Mouse (Mus musculus) stomach, postnatal 0 days (tissue): ENCODE results near the gene Olfr1322. TPM values are rescaled to one million over a fixed set of nuclear protein-coding genes. Genes with fewer than 3 reads are reported as not detected.

Source experiments
- ATAC-seq: fragments of 200-750 bp; cut with Nextera tagmentation; 2 replicates; pipeline ENCODE4 v1.8.0; 2017; ENCODE audit not compliant: low FRiP score, low TSS enrichment
- DNase-seq: peaks from one replicate; pipeline ENCODE4 v3.0.0-alpha.2; 2016; ENCODE audit warnings: low spot score
- H3K27ac ChIP-seq: fragments of 300-500 bp; sonication (generic); replicated peaks from 2 replicates; pipeline ENCODE4 v1.5.1; 2014; ENCODE audit warnings: mild to moderate bottlenecking, control low read depth
- H3K27me3 ChIP-seq: fragments of 300-500 bp; sonication (generic); 2 replicates; pipeline ENCODE4 v1.6.1; 2014; ENCODE audit warnings: low read length; ENCODE audit not compliant: control insufficient read depth, insufficient read depth
- H3K36me3 ChIP-seq: fragments of 300-500 bp; sonication (generic); 2 replicates; pipeline ENCODE4 v1.6.1; 2014; ENCODE audit warnings: low read length, mixed read lengths; ENCODE audit not compliant: control insufficient read depth, insufficient read depth
- H3K4me1 ChIP-seq: fragments of 300-500 bp; sonication (generic); replicated peaks from 2 replicates; pipeline ENCODE4 v1.6.1; 2014; ENCODE audit warnings: antibody characterized with exemption; ENCODE audit not compliant: control insufficient read depth, insufficient read depth
- H3K4me2 ChIP-seq: fragments of 300-500 bp; sonication (generic); replicated peaks from 2 replicates; pipeline ENCODE4 v1.6.1; 2014; ENCODE audit warnings: low read depth, mild to moderate bottlenecking, control low read depth, moderate library complexity
- H3K4me3 ChIP-seq: fragments of 300-500 bp; sonication (generic); 2 replicates; pipeline ENCODE4 v1.5.1; 2014; ENCODE audit warnings: low read depth, low read length, control low read depth
- H3K9ac ChIP-seq: fragments of 300-500 bp; sonication (generic); 2 replicates; pipeline ENCODE4 v1.6.1; 2014; ENCODE audit warnings: mild to moderate bottlenecking, low read length, control low read depth, mixed read lengths
- H3K9me3 ChIP-seq: fragments of 300-500 bp; sonication (generic); 2 replicates; pipeline ENCODE4 v1.6.1; 2016; ENCODE audit warnings: low read length; ENCODE audit not compliant: control insufficient read depth
- CTCF ChIP-seq: IDR thresholded peaks from 2 replicates; pipeline ENCODE4 v1.5.1; 2016; ENCODE audit warnings: antibody characterized with exemption, low read depth, mild to moderate bottlenecking, moderate library complexity
- EP300 ChIP-seq: optimal IDR thresholded peaks from 2 replicates; pipeline ENCODE3; 2016; ENCODE audit warnings: antibody characterized with exemption
- WGBS: fragments of 180-500 bp; shearing (Covaris S2); extraction: QIAGEN DNeasy Blood & Tissue Kit; methylation state at CpG from one replicate; pipeline ENCODE4 v1.1.7; 2014; 5-methylcytosine and 5-hydroxymethylcytosine counted together
- polyA plus RNA-seq: library from polyadenylated mRNA; unstranded; fragments of >200 nt; fragmentation: Nextera tagmentation; extraction: Ambion mirVana; gene quantifications from 2 replicates; pipeline ENCODE4 v1.2.1, GENCODE M21; 2015

Gene Olfr1322
- not detected in 2 replicates for polyA plus RNA-seq

DNA sequence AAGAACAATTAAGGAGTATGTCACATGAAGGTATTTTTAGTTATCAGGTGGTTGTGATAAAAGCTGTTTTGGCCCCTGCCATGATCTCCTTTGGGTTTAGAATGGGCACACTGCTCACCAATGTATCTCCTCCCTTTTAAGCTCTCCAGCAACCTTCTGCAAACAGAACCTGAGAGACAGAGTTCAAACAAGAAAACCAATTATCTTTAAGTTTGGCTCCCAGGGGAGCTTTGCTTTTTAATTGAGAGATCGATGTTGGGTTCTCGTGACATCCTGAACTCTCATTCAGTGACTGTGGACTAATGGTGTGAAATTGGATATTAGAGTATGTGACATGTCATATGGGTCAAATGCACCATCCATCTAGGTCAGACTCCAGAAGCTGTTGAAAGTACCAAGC is at the start of gene Olfr1322:
Gene Olfr1322 (minus strand): TSS at position 101 of the 400 bp plus-strand sequence.
- TF ChIP-seq EP300 = no peak
- no peak for TF ChIP-seq CTCF
- Histone ChIP-seq H3K4me3 (no peak within 1 kb of the TSS), H3K4me2 (no peak within 1 kb of the TSS), H3K4me1 (no peaks in the 10 kb centered on the region), H3K36me3 (no peaks in the 10 kb centered on the region), H3K27ac (no peak within 1 kb of the TSS), H3K9ac (no peak within 1 kb of the TSS), H3K27me3 (no peaks in the 10 kb centered on the region), H3K9me3 (no peaks in the 10 kb centered on the region)
- DNase-seq (no peak), ATAC-seq (no peak)
- 66% methylated on average over 2 of the region's 2 CpGs for WGBS

DNA sequence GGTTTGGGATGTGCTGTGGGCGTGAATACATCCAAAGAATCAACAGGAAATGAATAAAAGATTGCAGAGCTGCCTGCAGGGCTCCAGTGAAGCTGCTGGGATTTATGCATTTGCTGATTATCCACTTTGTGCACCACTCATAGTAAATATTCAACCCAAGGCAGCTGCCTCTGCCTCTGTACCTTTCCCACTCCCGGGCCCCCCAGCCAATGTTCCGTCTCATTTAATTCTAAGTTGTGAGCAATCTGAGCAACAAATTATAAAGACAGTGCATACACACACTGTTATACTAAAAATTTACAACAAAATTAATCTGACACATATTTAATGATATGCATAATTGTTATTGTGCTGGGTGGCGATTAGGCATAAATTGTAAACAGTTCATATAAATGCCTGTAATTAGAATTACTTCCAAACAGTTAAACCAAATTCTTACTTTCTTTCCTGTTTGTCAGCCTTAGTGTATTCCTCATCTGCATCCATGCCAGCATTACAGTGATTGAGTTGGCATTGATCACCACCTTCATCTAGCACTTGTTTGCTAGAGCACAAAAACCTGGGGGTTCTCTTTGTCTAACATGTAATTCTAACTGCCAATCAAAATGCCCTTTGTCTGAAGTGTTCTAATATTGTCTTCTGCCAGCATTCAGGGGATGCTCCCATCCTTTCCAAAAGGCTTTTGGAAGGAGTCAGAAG is 13.5 kb downstream of the Olfr1322 start:
- Histone ChIP-seq H3K9ac (no peak overlapping the region), H3K27ac (no peak overlapping the region), H3K4me1 (no peaks in the 10 kb centered on the region), H3K4me3 (no peak overlapping the region), H3K9me3 (no peaks in the 10 kb centered on the region), H3K36me3 (no peaks in the 10 kb centered on the region), H3K27me3 (no peaks in the 10 kb centered on the region), H3K4me2 (no peak overlapping the region)
- no peak for ATAC-seq
- TF ChIP-seq CTCF = no peak
- TF ChIP-seq EP300 = no peak
- 77% methylated on average over 4 of the region's 4 CpGs for WGBS
- no peak for DNase-seq

Other genes with a start within 250 kb of the Olfr1322 start
- not detected in 2 replicates for gene Olfr1320, start 219.2 kb downstream of the Olfr1322 start, polyA plus RNA-seq
- not detected in 2 replicates for gene Olfr1321, start 156.4 kb downstream of the Olfr1322 start, polyA plus RNA-seq
- gene Igsf1, start 93.7 kb downstream of the Olfr1322 start, polyA plus RNA-seq = 0.25 and 0.35 TPM in 2 replicates
- not detected in 2 replicates for gene Olfr1323, start 127.9 kb upstream of the Olfr1322 start, polyA plus RNA-seq